Mouse (Mus musculus) MEL-GATA-1-ER (cell line): ENCODE measurements at regions not wholly inside any gene's neighbourhood (a gene's known extent, or its start where the extent isn't known, plus 50 kb on each side); places are given as distances from the start of the nearest gene placed in this dataset.

Experiments used
- DNase-seq: peaks from one replicate; pipeline ENCODE4 v3.0.0-alpha.2; 2012; ENCODE audit warnings: low read depth; ENCODE audit errors: extremely low read depth

GRCm38 (mm10) chr5:43088650-43089397 is 144.1 kb upstream of the Cpeb2 start:
- no peak for DNase-seq

- no peak for DNase-seq
These were observed 143.5 kb upstream of the Cpeb2 start for GRCm38 (mm10) chr5:43089475-43089874.

DNA sequence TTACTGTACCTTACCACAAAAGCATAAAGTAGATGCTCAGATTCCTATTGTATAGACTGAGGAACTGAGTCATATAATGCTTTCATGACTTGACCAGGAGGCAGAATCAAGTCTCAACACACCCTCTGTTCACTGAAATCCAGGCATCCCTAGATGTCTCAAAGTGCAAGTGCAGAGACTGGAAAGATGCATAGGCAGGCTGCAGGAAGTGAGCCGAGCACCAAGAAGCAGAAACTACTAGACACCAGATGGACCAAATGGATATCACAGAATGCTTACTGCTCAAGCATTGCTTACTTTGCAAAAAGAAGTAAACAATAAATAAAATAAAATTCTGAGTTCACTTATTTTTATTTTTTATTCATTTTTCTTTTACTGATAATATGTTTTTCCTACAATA is 143.0 kb upstream of the Cpeb2 start:
- no peak for DNase-seq

- DNase-seq = no peak
These were observed 139.2 kb upstream of the Cpeb2 start for GRCm38 (mm10) chr5:43093647-43094326.

DNA sequence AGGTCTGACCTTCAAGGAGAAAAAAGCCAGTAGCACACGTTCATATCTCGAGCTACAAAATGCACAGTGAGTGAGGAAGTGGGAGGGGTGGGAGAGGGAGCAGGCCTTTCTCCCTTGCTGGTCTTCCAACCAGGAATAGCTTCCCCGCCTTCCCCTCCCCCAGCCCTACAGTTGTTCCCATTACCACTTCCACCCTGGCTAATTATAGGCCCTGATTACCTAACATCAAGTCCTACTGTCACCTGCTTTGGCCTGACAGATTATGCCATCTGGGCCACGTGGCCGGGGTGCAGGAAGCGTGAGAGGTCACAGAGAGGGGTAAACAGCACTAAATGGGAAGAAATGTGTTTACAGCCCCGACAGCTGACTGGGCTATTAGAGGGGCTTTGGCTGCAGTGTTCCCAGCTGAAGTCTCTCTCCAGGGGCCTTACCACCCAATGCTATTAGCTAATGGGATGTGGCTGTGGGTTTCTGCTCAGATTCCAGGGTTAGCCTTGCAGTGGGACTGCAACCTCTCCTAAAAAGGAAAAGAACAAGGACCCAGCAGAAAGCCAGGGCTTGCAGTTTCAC is 138.6 kb upstream of the Cpeb2 start:
- no peak for DNase-seq

GRCm38 (mm10) chr5:43102000-43102459 is 130.9 kb upstream of the Cpeb2 start:
- no peak for DNase-seq

- peak; percentile 26 for DNase-seq
These were observed 130.4 kb upstream of the Cpeb2 start for GRCm38 (mm10) chr5:43102590-43102989.

DNA sequence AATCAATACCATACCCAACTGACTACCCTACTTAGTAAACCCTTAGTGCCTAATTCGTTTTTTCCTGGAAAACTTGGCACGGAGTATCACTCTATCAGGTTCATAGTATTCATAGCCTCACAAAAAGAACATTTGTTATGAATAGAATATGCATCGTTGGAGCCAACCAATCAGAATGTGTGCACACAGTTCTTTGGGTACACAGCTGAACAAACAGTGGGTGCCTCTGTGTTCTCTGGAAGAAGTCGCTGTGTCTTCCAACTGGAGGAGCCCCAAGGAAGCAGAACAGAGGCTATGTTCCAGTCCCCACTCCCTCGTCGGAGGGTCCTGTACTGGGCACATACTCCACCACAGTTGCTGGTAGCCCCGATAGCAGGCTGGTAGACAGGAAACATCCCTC is 129.2 kb upstream of the Cpeb2 start:
- no peak for DNase-seq

DNA sequence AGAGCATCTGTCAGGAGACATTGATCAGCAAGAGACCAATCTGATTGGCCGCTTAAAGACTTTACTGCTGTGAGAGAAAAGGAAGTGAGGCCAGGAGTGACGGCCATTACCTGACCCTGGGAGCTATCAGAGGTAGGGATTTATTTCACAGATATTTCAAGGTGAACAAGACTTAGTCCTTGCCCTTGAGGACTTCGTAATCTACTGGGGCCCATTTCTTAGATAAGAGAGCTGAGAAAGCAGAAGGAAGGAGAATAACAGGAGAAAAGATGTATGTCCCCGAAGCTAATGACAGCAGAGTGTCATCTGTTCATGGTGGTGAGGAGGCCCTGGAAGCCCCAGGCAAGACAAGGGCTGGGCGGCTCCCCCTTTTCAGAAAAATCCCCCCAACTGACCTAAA is 127.4 kb upstream of the Cpeb2 start:
- DNase-seq = no peak

GRCm38 (mm10) chr5:43107436-43108259 is 125.3 kb upstream of the Cpeb2 start:
- DNase-seq = no peak

DNA sequence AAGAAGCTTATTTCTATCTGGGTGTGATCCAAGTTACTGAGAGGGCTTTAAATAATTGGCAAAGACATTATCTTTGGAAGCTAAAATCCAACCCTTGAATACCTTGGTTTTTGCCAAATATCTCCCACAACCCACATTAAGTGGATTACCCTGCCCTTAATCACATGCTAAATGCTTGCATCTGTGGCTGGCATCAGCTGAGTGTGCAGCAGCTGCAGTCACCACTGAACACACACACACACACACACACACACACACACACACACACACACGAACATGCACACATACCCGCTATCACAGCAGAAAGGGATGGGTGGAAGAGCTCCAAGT is 124.7 kb upstream of the Cpeb2 start:
- no peak for DNase-seq

GRCm38 (mm10) chr5:43110122-43110521 is 122.8 kb upstream of the Cpeb2 start:
- no peak for DNase-seq

DNA sequence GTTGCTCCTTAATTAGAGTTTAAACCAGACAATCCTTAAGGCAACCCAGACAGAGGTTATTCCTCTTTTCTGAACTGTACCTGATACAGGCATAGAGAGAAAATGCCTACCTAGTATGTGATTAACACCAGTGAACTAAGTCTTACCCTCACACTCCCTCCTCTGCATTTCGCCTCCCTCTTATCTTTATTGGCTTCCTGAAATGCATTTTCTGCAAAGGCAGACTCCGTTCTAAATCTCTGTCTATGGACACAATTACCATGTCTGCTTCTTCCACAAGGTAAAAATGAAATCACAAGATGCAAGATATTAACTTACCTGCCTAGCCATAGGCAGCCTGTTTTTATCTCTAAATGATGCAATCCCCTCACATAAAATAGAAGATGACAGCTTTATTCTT is 121.2 kb upstream of the Cpeb2 start:
- no peak for DNase-seq

- no peak for DNase-seq
These were observed 119.4 kb upstream of the Cpeb2 start for GRCm38 (mm10) chr5:43113405-43114119.

DNA sequence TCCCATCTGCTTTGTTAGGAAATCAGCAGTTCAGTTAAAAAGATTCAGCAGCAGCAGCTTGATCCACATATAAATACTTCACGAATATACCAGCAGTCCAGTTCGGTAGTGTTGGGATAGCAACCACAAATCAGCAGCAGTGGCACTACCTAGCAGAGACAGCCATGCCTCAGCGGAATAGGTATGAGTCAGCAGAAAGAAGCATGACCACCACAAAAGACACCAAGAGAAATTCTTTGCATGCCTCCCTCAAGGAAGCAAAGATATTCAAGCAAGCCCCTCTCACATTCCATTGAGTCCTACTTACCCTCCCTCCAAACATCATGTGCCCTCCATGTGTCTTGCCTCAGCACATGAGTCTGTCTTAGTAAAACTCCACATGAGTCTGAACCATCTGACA is 117.5 kb upstream of the Cpeb2 start:
- no peak for DNase-seq

- DNase-seq = no peak
These were observed 116.1 kb upstream of the Cpeb2 start for GRCm38 (mm10) chr5:43116821-43117220.

DNA sequence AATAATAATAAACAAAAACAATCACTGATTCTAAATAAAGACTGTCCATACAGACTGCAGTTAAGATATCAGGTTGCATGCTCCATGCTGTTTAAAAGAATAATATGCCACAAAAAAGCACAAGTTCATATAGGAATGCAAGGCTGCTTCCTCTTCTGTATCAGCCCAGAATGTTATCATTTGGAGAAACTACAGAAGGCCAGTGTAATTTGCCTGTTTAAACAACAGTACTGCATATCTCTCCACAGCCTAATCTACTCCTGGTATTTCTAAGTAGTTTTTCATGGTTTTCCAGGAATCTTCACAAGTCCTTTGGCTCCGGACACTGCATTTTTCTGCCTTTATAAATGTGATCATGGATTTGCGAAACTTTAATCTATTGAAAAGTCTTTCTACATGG is 111.9 kb upstream of the Cpeb2 start:
- peak; percentile 27 for DNase-seq

GRCm38 (mm10) chr5:43124301-43124700 is 108.7 kb upstream of the Cpeb2 start:
- no peak for DNase-seq

DNA sequence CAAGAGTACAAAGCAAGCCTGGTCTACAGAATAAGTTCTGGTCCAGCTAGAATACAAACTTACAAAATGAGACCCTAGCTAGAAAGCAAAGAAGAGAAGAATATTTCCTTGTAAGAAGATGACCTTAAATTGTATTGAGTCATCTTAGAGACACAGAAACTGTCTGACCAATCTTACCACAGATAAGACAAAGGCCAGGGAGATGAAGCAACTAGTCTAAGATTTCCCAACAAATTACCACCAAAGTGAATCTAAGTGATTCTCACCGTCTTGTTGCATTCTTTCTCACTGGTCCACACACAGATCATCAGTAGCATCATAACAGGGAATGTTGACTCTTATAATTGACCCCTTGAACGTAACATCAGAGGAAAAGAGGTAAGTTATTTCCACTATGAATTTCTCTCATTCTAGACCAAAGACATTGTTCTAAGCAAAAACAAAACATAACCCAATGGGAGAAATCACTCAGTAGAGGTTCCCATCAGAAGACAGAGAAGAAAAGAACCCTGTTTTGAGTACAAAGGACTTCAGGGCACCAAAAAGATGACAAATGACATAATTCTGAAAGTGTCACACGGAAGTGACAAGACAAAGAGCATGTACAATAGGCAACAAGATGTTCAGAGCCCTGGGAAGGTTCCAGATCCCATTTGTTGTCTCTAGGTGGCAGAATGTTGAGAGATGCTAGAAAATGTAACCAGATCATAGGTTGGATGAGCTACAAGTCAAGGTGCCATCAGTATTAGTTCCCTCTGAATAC is 107.0 kb upstream of the Cpeb2 start:
- no peak for DNase-seq

- no peak for DNase-seq
These were observed 102.6 kb upstream of the Cpeb2 start for GRCm38 (mm10) chr5:43130377-43130776.
